Comparison of ENCODE assay signal across 8 mouse cellular contexts in genomic region chr14:103815542-103815941, GRCm38 (mm10). TPM values are rescaled to one million over a fixed set of nuclear protein-coding genes. Genes with fewer than 3 reads are reported as not detected.
A peak's percentile ranks its signal among the peaks of the same experiment; 100 is the strongest.
DNase-seq lines count a peak whose midpoint lies in the region; ATAC-seq and TF ChIP-seq lines count a peak whose summit lies in the region.

No protein-coding gene starts in this region.

- WGBS in midbrain, embryonic 11.5 days, result 75% methylated on average over 16 of the region's 16 CpGs

- DNase-seq in layer of hippocampus, adult 2 months (ENCODE audit: low spot score in 2 of 2), result no peak
- DNase-seq in layer of hippocampus, adult 9-10 months (ENCODE audit: low spot score), result no peak
- peak; percentile 86 for DNase-seq in heart, adult 8-10 months (ENCODE audit: low spot score)
- DNase-seq in kidney, postnatal 25 days, result peak; percentile 79 to 84
- no peak for DNase-seq in midbrain, embryonic 11.5 days (ENCODE audit: low spot score, missing footprints)
- no peak for DNase-seq in layer of hippocampus, adult 11-12 months (ENCODE audit: low spot score)

- no peak overlapping the region for H3K27ac ChIP-seq in layer of hippocampus, adult 2 months
- H3K27ac ChIP-seq in midbrain, embryonic 11.5 days (ENCODE audit: low read depth, low read length), result no peak overlapping the region

- 0 out of 2 replicates have a peak, but pooled peaks cover under 1% of the 10 kb centered on the region for H3K36me3 ChIP-seq in midbrain, embryonic 11.5 days (ENCODE audit: control insufficient read depth, insufficient read depth, low read length)

- ATAC-seq in megakaryocyte progenitor cell, adult 5-6 weeks (replicated peaks; ENCODE audit: poor library complexity), result peak; percentile 40
- ATAC-seq in monocyte, adult 5-6 weeks (replicated peaks; ENCODE audit: insufficient number of reproducible peaks, low FRiP score, low TSS enrichment, poor library complexity, severe bottlenecking), result no peak
- ATAC-seq in midbrain, embryonic 11.5 days (ENCODE audit: low FRiP score), result no peak

- no peak overlapping the region for H3K9ac ChIP-seq in midbrain, embryonic 11.5 days (ENCODE audit: low read length)

- H3K27me3 ChIP-seq in midbrain, embryonic 11.5 days (ENCODE audit: control insufficient read depth, insufficient read depth, low read length), result no peaks in the 10 kb centered on the region

- H3K4me3 ChIP-seq in layer of hippocampus, adult 2 months, result peak overlapping the region; percentile 28; the same call in 1 of the 2 replicates
- no peak overlapping the region for H3K4me3 ChIP-seq in midbrain, embryonic 11.5 days (ENCODE audit: low read depth, low read length)

- TF ChIP-seq CTCF in layer of hippocampus, adult 2 months (conservative IDR thresholded peaks at IDR 0.05), result no peak

- no peaks in the 10 kb centered on the region for H3K9me3 ChIP-seq in midbrain, embryonic 11.5 days (ENCODE audit: control insufficient read depth, low read length)

- H3K4me2 ChIP-seq in midbrain, embryonic 11.5 days, result no peak overlapping the region

- no peaks in the 10 kb centered on the region for H3K4me1 ChIP-seq in midbrain, embryonic 11.5 days (ENCODE audit: control insufficient read depth, insufficient read depth, low read length)

RNA-seq across cellular contexts. Expression of gene Ednrb, which starts 28.7 kb away (rescaled TPM):
- 10 to 100 TPM; 35.4 to 39.0 TPM for total RNA-seq in layer of hippocampus, adult 2 months (2021)
- 10 to 100 TPM; 12.3 to 15.2 (median 14.0) TPM for total RNA-seq in heart, adult 8-10 months (2022)
- total RNA-seq in megakaryocyte progenitor cell, adult 5-6 weeks (2015), result 0.20 and 0.71 TPM in 2 replicates
- total RNA-seq in megakaryocyte progenitor cell, adult 5-6 weeks (2017), result 0.30 TPM in 1 of 2 replicates, not detected in the other
- total RNA-seq in monocyte, adult 5-6 weeks (2017), result not detected in 3 replicates
- 103 and 126 TPM in 2 replicates for polyA plus RNA-seq in midbrain, embryonic 11.5 days (2014; fragmentation: Nextera tagmentation; extraction: Ambion mirVana)

Comparison
In these comparisons a context has a peak if more than half of its experiments do, and no peak if none do; other contexts are left out.
1. DNase-seq: peak in heart, adult 8-10 months (single experiment) and kidney, postnatal 25 days (2 of 2); none in layer of hippocampus, adult 2 months (0 of 2), layer of hippocampus, adult 9-10 months (single experiment), midbrain, embryonic 11.5 days (single experiment) and layer of hippocampus, adult 11-12 months (single experiment).
2. RNA of gene Ednrb, which starts 28.7 kb away (total RNA-seq): 35.4 to 39.0 TPM in layer of hippocampus, adult 2 months and 12.3 to 15.2 TPM in heart, adult 8-10 months; 0.20 to 0.71 TPM in megakaryocyte progenitor cell, adult 5-6 weeks and not detected in monocyte, adult 5-6 weeks; every median in the first group is over 4 times any median in the second.